Mouse (Mus musculus) kidney, adult 11 months (tissue): ENCODE results near the gene Angptl4.
"Not testable (repeated sequence)": the region's sequence is repeated elsewhere in the genome, so short reads cannot be mapped to it uniquely, and the experiment has no call there.

Experiments
- DNase-seq: peaks from one replicate; pipeline ENCODE4 v3.0.0; 2022

Angptl4 gene

GRCm38 (mm10) chr17:33755418-33756107 is 26.1 kb downstream of the Angptl4 start:
- peak; percentile 68 for DNase-seq

- DNase-seq = no peak
Measured at GRCm38 (mm10) chr17:33754656-33755055, 27.0 kb downstream of the Angptl4 start.

- no peak for DNase-seq
Measured at GRCm38 (mm10) chr17:33752297-33752696, 29.3 kb downstream of the Angptl4 start.

GRCm38 (mm10) chr17:33751181-33751580 is 30.4 kb downstream of the Angptl4 start:
- DNase-seq = no peak

- no peak for DNase-seq
Measured at GRCm38 (mm10) chr17:33749451-33749850, 32.2 kb downstream of the Angptl4 start.

- DNase-seq = no peak
Measured at GRCm38 (mm10) chr17:33746011-33746410, 35.6 kb downstream of the Angptl4 start.

GRCm38 (mm10) chr17:33744686-33745384 is 36.8 kb downstream of the Angptl4 start:
- DNase-seq = no peak

- no peak for DNase-seq
Measured at GRCm38 (mm10) chr17:33742420-33742819, 39.2 kb downstream of the Angptl4 start.

GRCm38 (mm10) chr17:33733526-33733925 is 48.1 kb downstream of the Angptl4 start:
- not testable (repeated sequence) for DNase-seq

- not testable (repeated sequence) for DNase-seq
Measured at GRCm38 (mm10) chr17:33732556-33733083, 49.0 kb downstream of the Angptl4 start.

- no peak for DNase-seq
Measured at GRCm38 (mm10) chr17:33729215-33729614, 52.4 kb downstream of the Angptl4 start.

GRCm38 (mm10) chr17:33728396-33728795 is 53.2 kb downstream of the Angptl4 start:
- DNase-seq = no peak
